Comparison of ENCODE assay signal across 11 mouse cellular contexts in genomic region chr4:83206803-83207586, GRCm38 (mm10).
A peak's percentile ranks its signal among the peaks of the same experiment; 100 is the strongest.
DNase-seq lines count a peak whose midpoint lies in the region; ATAC-seq and TF ChIP-seq lines count a peak whose summit lies in the region.
"Had no signal": no experiment of that assay in that cellular context is flagged by ENCODE, and none has a peak within 500 bp of the region (broad histone marks: within the 10 kb centered on the region; RNA-seq: fewer than 3 reads in every experiment).

No protein-coding gene starts in this region.

- H3K27ac ChIP-seq in forebrain, postnatal 0 days (ENCODE audit: low read depth, low read length), result peak overlapping the region; percentile 85
- H3K27ac ChIP-seq in midbrain, postnatal 0 days (ENCODE audit: low read depth, low read length), result peak overlapping the region; percentile 71
- H3K27ac ChIP-seq: limb, embryonic 15.5 days had no signal

- H3K9me3 ChIP-seq in forebrain, postnatal 0 days (ENCODE audit: low read length), result no peaks in the 10 kb centered on the region
- H3K9me3 ChIP-seq in midbrain, postnatal 0 days (ENCODE audit: low read length), result no peaks in the 10 kb centered on the region
- H3K9me3 ChIP-seq: limb, embryonic 15.5 days had no signal

- peaks cover 21% of the 10 kb centered on the region for H3K4me1 ChIP-seq in forebrain, postnatal 0 days (ENCODE audit: insufficient read depth)
- H3K4me1 ChIP-seq in midbrain, postnatal 0 days (ENCODE audit: insufficient read depth, low read length), result no peaks in the 10 kb centered on the region

- no peaks in the 10 kb centered on the region for H3K36me3 ChIP-seq in forebrain, postnatal 0 days (ENCODE audit: insufficient read depth)
- no peaks in the 10 kb centered on the region for H3K36me3 ChIP-seq in midbrain, postnatal 0 days (ENCODE audit: insufficient read depth, low read length)
- H3K36me3 ChIP-seq: limb, embryonic 15.5 days had no signal

- DNase-seq in cerebellum, adult 11-12 months, result peak; percentile 72
- no peak for DNase-seq in cerebellum, postnatal 4 days (ENCODE audit: low spot score in 2 of 2)
- DNase-seq in brain, embryonic 18.5 days (ENCODE audit: low read depth, low spot score), result peak; percentile 69
- DNase-seq in forebrain, postnatal 0 days, result peak; percentile 83
- DNase-seq in midbrain, postnatal 0 days (ENCODE audit: low spot score), result peak; percentile 87
- DNase-seq in adipocyte (ENCODE audit: low spot score) (no peak), liver (no peak)
- DNase-seq in heart, adult 11 months, result no peak
- DNase-seq: kidney, adult 9 months had no signal

- WGBS in forebrain, postnatal 0 days, result 9% methylated on average over 10 of the region's 10 CpGs
- WGBS in midbrain, postnatal 0 days, result 34% methylated on average over 10 of the region's 10 CpGs

- no peak overlapping the region for H3K9ac ChIP-seq in forebrain, postnatal 0 days
- H3K9ac ChIP-seq in midbrain, postnatal 0 days (replicated peaks; ENCODE audit: low read length, poor library complexity, severe bottlenecking), result no peak overlapping the region
- H3K9ac ChIP-seq: limb, embryonic 15.5 days had no signal

- H3K4me3 ChIP-seq in forebrain, postnatal 0 days (ENCODE audit: low read depth, low read length), result no peak overlapping the region
- no peak overlapping the region for H3K4me3 ChIP-seq in midbrain, postnatal 0 days (ENCODE audit: low read depth, low read length)
- H3K4me3 ChIP-seq: limb, embryonic 15.5 days had no signal

- H3K4me2 ChIP-seq in forebrain, postnatal 0 days (ENCODE audit: low read depth), result peak overlapping the region; percentile 29
- no peak overlapping the region for H3K4me2 ChIP-seq in midbrain, postnatal 0 days (ENCODE audit: low read depth, low read length, poor library complexity, severe bottlenecking)
- H3K4me2 ChIP-seq: limb, embryonic 15.5 days had no signal

- no peak for TF ChIP-seq CTCF in forebrain, postnatal 0 days (IDR thresholded peaks at IDR 0.05; ENCODE audit: low read depth)
- TF ChIP-seq CTCF in midbrain, postnatal 0 days (IDR thresholded peaks at IDR 0.05), result no peak

- peak; percentile 84 for ATAC-seq in forebrain, postnatal 0 days
- ATAC-seq in midbrain, postnatal 0 days (ENCODE audit: low FRiP score), result peak; percentile 78
- ATAC-seq: Patski had no signal

- H3K27me3 ChIP-seq in forebrain, postnatal 0 days (ENCODE audit: insufficient read depth, low read length), result no peaks in the 10 kb centered on the region
- no peaks in the 10 kb centered on the region for H3K27me3 ChIP-seq in midbrain, postnatal 0 days (ENCODE audit: insufficient read depth, low read length)
- H3K27me3 ChIP-seq: limb, embryonic 15.5 days; Patski had no signal

Comparison
In these comparisons a context has a peak if more than half of its experiments do, and no peak if none do; other contexts are left out.
1. DNase-seq: peak in cerebellum, adult 11-12 months (single experiment), brain, embryonic 18.5 days (single experiment), forebrain, postnatal 0 days (single experiment) and midbrain, postnatal 0 days (single experiment); none in cerebellum, postnatal 4 days (0 of 2), adipocyte (single experiment), heart, adult 11 months (single experiment) and liver (single experiment).